Mouse (Mus musculus) thymus, adult 2 months (tissue): ENCODE results near the gene Ccl7. TPM values are rescaled to one million over a fixed set of nuclear protein-coding genes. Genes with fewer than 3 reads are reported as not detected.

Experiments
- DNase-seq: peaks from one replicate; pipeline ENCODE4 v3.0.0; 2021
- H3K27ac ChIP-seq: fragments of 200-500 bp; 2 replicates; pipeline ENCODE4 v1.5.1; 2012; ENCODE audit warnings: low read length, control low read depth; ENCODE audit not compliant: control insufficient read depth, insufficient read depth
- H3K27me3 ChIP-seq: fragments of 200-500 bp; 2 replicates; pipeline ENCODE4 v1.6.1; 2012; ENCODE audit warnings: mild to moderate bottlenecking, low read length, moderate library complexity, mixed read lengths; ENCODE audit not compliant: control insufficient read depth, insufficient read depth
- H3K36me3 ChIP-seq: fragments of 200-500 bp; 2 replicates; pipeline ENCODE4 v1.6.1; 2012; ENCODE audit warnings: mild to moderate bottlenecking, low read length, moderate library complexity; ENCODE audit not compliant: control insufficient read depth, insufficient read depth
- H3K4me1 ChIP-seq: fragments of 200-500 bp; replicated peaks from 2 replicates; pipeline ENCODE4 v1.6.1; 2012; ENCODE audit warnings: low read length; ENCODE audit not compliant: control insufficient read depth, insufficient read depth
- H3K4me3 ChIP-seq: fragments of 200-500 bp; 2 replicates; pipeline ENCODE4 v1.5.1; 2012; ENCODE audit warnings: mild to moderate bottlenecking, low read length, control low read depth, moderate library complexity; ENCODE audit not compliant: control insufficient read depth, insufficient read depth
- POLR2A ChIP-seq: fragments of 200-500 bp; IDR thresholded peaks from 2 replicates; pipeline ENCODE4 v1.6.1; 2012; ENCODE audit warnings: mild to moderate bottlenecking, low read length, control low read depth, moderate library complexity; ENCODE audit not compliant: control insufficient read depth, poor library complexity, insufficient read depth; ENCODE audit errors: extremely low read depth
- WGBS: fragments of 180-500 bp; shearing (Covaris S2); methylation state at CpG from one replicate; pipeline ENCODE4 v1.1.7; 2018; 5-methylcytosine and 5-hydroxymethylcytosine counted together
- polyA plus RNA-seq: library from polyadenylated mRNA; depleted of rRNA; stranded (reverse); fragments of >200 nt; gene quantifications from 2 replicates; pipeline ENCODE4 v1.2.3, GENCODE M21; 2012; rRNA removed

Ccl7 gene
- polyA plus RNA-seq, 1 experiment, result 0.81 TPM

DNA sequence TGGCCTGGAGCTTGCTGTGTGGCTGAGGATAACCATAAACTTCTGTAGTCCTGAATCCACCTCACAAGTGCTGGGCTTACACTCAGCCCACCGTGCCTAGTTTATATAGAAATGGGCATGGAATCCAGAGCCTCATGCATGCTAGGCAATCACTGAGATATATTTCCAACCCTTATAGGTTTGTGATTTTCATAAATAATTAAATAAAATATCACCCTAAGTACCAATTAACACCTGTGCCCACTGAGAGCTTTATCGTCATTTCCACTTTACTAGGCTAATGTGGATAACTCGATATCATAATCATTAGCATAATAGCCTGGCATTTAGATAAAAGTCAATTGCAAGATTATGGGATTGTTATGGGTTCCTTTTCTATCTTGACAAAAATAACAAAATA lies 38.8 kb downstream of the Ccl7 start:
- no peak for TF ChIP-seq POLR2A
- no peak for DNase-seq
- Histone ChIP-seq H3K4me1 (no peaks in the 10 kb centered on the region), H3K4me3 (no peak overlapping the region), H3K27ac (no peak overlapping the region), H3K27me3 (no peaks in the 10 kb centered on the region), H3K36me3 (no peaks in the 10 kb centered on the region)
- WGBS, result 99% methylated on average over 3 of the region's 3 CpGs

Other genes starting within 250 kb of the Ccl7 start
- not detected in 2 replicates for gene 5530401A14Rik, start 185.0 kb upstream of the Ccl7 start, polyA plus RNA-seq
- gene Asic2, start 77.3 kb upstream of the Ccl7 start, polyA plus RNA-seq, result 0.08 and 0.10 TPM in 2 replicates
- 3.7 and 4.3 TPM in 2 replicates for gene Ccl2, start 10.1 kb upstream of the Ccl7 start, polyA plus RNA-seq
- not detected in 2 replicates for gene Gm17268, start 7.2 kb upstream of the Ccl7 start, polyA plus RNA-seq
- gene Ccl11, start 12.1 kb downstream of the Ccl7 start, polyA plus RNA-seq, result 19.3 and 30.1 TPM in 2 replicates
- gene Ccl12, start 56.1 kb downstream of the Ccl7 start, polyA plus RNA-seq, result 5.4 and 10.5 TPM in 2 replicates
- gene Ccl8, start 69.5 kb downstream of the Ccl7 start, polyA plus RNA-seq, result 14.9 and 23.5 TPM in 2 replicates